Mouse (Mus musculus) intestine, embryonic 15.5 days (tissue): ENCODE results near the gene Afap1l2. TPM values are rescaled to one million over a fixed set of nuclear protein-coding genes. Genes with fewer than 3 reads are reported as not detected.

Experiments used
- ATAC-seq: fragments of 200-750 bp; cut with Nextera tagmentation; 2 replicates; pipeline ENCODE4 v1.8.0; 2017; ENCODE audit warnings: moderate TSS enrichment, moderate library complexity
- H3K27ac ChIP-seq: fragments of 300-500 bp; sonication (generic); 2 replicates; pipeline ENCODE4 v1.5.1; 2015; ENCODE audit warnings: mild to moderate bottlenecking, inconsistent platforms
- H3K27me3 ChIP-seq: fragments of 300-500 bp; sonication (generic); replicated peaks from 2 replicates; pipeline ENCODE4 v1.6.1; 2015; ENCODE audit warnings: inconsistent platforms
- H3K36me3 ChIP-seq: fragments of 300-500 bp; sonication (generic); 2 replicates; pipeline ENCODE4 v1.6.1; 2015; ENCODE audit warnings: inconsistent platforms
- H3K4me1 ChIP-seq: fragments of 300-500 bp; sonication (generic); replicated peaks from 2 replicates; pipeline ENCODE4 v1.6.1; 2015; ENCODE audit warnings: inconsistent platforms
- H3K4me2 ChIP-seq: fragments of 300-500 bp; sonication (generic); replicated peaks from 2 replicates; pipeline ENCODE4 v1.6.1; 2015; ENCODE audit warnings: mild to moderate bottlenecking, inconsistent platforms
- H3K4me3 ChIP-seq: fragments of 300-500 bp; sonication (generic); replicated peaks from 2 replicates; pipeline ENCODE4 v1.5.1; 2015; ENCODE audit warnings: inconsistent platforms
- H3K9ac ChIP-seq: fragments of 300-500 bp; sonication (generic); 2 replicates; pipeline ENCODE4 v1.6.1; 2015; ENCODE audit warnings: inconsistent platforms
- H3K9me3 ChIP-seq: fragments of 300-500 bp; sonication (generic); 2 replicates; pipeline ENCODE4 v1.6.1; 2016; ENCODE audit warnings: inconsistent platforms
- WGBS: fragments of 180-500 bp; shearing (Covaris S2); methylation state at CpG from one replicate; pipeline ENCODE4 v1.1.7; 2015; 5-methylcytosine and 5-hydroxymethylcytosine counted together
- polyA plus RNA-seq: library from polyadenylated mRNA; unstranded; fragments of >200 nt; fragmentation: Nextera tagmentation; extraction: Ambion mirVana; gene quantifications from 2 replicates; pipeline ENCODE4 v1.2.1, GENCODE M21; 2015

Afap1l2 gene
- polyA plus RNA-seq, 1 experiment from 2014 or later, result 18.4 TPM

GRCm38 (mm10) chr19:57028327-57029179 is 20.5 kb upstream of the Afap1l2 start:
- ATAC-seq, result no peak

GRCm38 (mm10) chr19:57026501-57026900 is 18.5 kb upstream of the Afap1l2 start:
- Histone ChIP-seq H3K9me3 (no peaks in the 10 kb centered on the region), H3K27me3 (no peaks in the 10 kb centered on the region), H3K27ac (no peak overlapping the region), H3K9ac (no peak overlapping the region), H3K4me3 (no peak overlapping the region), H3K4me2 (no peak overlapping the region), H3K4me1 (no peaks in the 10 kb centered on the region), H3K36me3 (no peaks in the 10 kb centered on the region)
- 73% methylated on average over 4 of the region's 4 CpGs for WGBS
- no peak for ATAC-seq

More at GRCm38 (mm10) chr19:57028327-57029179, 20.5 kb upstream of the Afap1l2 start:
- 56% methylated on average over 8 of the region's 8 CpGs for WGBS
- Histone ChIP-seq H3K36me3 (no peaks in the 10 kb centered on the region), H3K4me1 (no peaks in the 10 kb centered on the region), H3K4me3 (no peak overlapping the region), H3K27me3 (no peaks in the 10 kb centered on the region), H3K9me3 (no peaks in the 10 kb centered on the region), H3K4me2 (no peak overlapping the region), H3K9ac (no peak overlapping the region), H3K27ac (no peak overlapping the region)

- ATAC-seq, result no peak
- Histone ChIP-seq H3K4me2 (no peak overlapping the region), H3K27me3 (no peaks in the 10 kb centered on the region), H3K4me1 (peaks cover 5% of the 10 kb centered on the region), H3K27ac (no peak overlapping the region), H3K9me3 (no peaks in the 10 kb centered on the region), H3K9ac (no peak overlapping the region), H3K36me3 (no peaks in the 10 kb centered on the region), H3K4me3 (no peak overlapping the region)
- 74% methylated on average over 8 of the region's 8 CpGs for WGBS
These were observed 9.8 kb upstream of the Afap1l2 start for GRCm38 (mm10) chr19:57017785-57018179.

- ATAC-seq, result no peak
- H3K9ac ChIP-seq, result no peak overlapping the region
- 26% methylated on average over 15 of the region's 15 CpGs for WGBS
- H3K27me3 ChIP-seq, result no peaks in the 10 kb centered on the region
- H3K36me3 ChIP-seq, result no peaks in the 10 kb centered on the region
- peak overlapping the region; percentile 54 for H3K27ac ChIP-seq
- peaks cover 5% of the 10 kb centered on the region for H3K4me1 ChIP-seq
- no peak overlapping the region for H3K4me3 ChIP-seq
- H3K4me2 ChIP-seq, result peak overlapping the region; percentile 26
- no peaks in the 10 kb centered on the region for H3K9me3 ChIP-seq
These were observed 9.2 kb upstream of the Afap1l2 start for GRCm38 (mm10) chr19:57016995-57017784.

- 92% methylated on average over 3 of the region's 3 CpGs for WGBS
- H3K9me3 ChIP-seq, result no peaks in the 10 kb centered on the region
- no peak overlapping the region for H3K4me2 ChIP-seq
- no peaks in the 10 kb centered on the region for H3K27me3 ChIP-seq
- no peak for ATAC-seq
- H3K9ac ChIP-seq, result no peak overlapping the region
- H3K27ac ChIP-seq, result no peak overlapping the region
- H3K4me1 ChIP-seq, result peaks cover 5% of the 10 kb centered on the region
- no peaks in the 10 kb centered on the region for H3K36me3 ChIP-seq
- H3K4me3 ChIP-seq, result no peak overlapping the region
These were observed 6.8 kb upstream of the Afap1l2 start for GRCm38 (mm10) chr19:57014808-57015207.

GRCm38 (mm10) chr19:57013271-57013677 is 5.2 kb upstream of the Afap1l2 start:
- Histone ChIP-seq H3K9ac (no peak overlapping the region), H3K27ac (no peak overlapping the region), H3K36me3 (no peaks in the 10 kb centered on the region), H3K4me2 (no peak overlapping the region), H3K4me1 (peaks cover 7% of the 10 kb centered on the region), H3K27me3 (no peaks in the 10 kb centered on the region), H3K4me3 (no peak overlapping the region), H3K9me3 (no peaks in the 10 kb centered on the region)
- 67% methylated on average over 6 of the region's 6 CpGs for WGBS
- ATAC-seq, result no peak

- no peak overlapping the region for H3K4me3 ChIP-seq
- peaks cover 8% of the 10 kb centered on the region; the same call in 1 of the 2 replicates for H3K27me3 ChIP-seq
- peaks cover 5% of the 10 kb centered on the region; the same call in 1 of the 2 replicates for H3K4me1 ChIP-seq
- WGBS, result 60% methylated on average over 3 of the region's 3 CpGs
- H3K9me3 ChIP-seq, result no peaks in the 10 kb centered on the region
- H3K36me3 ChIP-seq, result no peaks in the 10 kb centered on the region
- H3K27ac ChIP-seq, result no peak overlapping the region
- H3K9ac ChIP-seq, result no peak overlapping the region
- no peak for ATAC-seq
- no peak overlapping the region for H3K4me2 ChIP-seq
These were observed 4.0 kb upstream of the Afap1l2 start for GRCm38 (mm10) chr19:57012068-57012467.

- no peaks in the 10 kb centered on the region for H3K9me3 ChIP-seq
- H3K4me2 ChIP-seq, result no peak overlapping the region
- H3K4me1 ChIP-seq, result peaks cover 6% of the 10 kb centered on the region; the same call in 1 of the 2 replicates
- H3K9ac ChIP-seq, result no peak overlapping the region
- no peak overlapping the region for H3K4me3 ChIP-seq
- H3K36me3 ChIP-seq, result no peaks in the 10 kb centered on the region
- 49% methylated on average over 4 of the region's 4 CpGs for WGBS
- peaks cover 8% of the 10 kb centered on the region; the same call in 1 of the 2 replicates for H3K27me3 ChIP-seq
- no peak overlapping the region for H3K27ac ChIP-seq
- ATAC-seq, result no peak
These were observed 2.0 kb upstream of the Afap1l2 start for GRCm38 (mm10) chr19:57010064-57010463.

GRCm38 (mm10) chr19:57009653-57010052 is 1.6 kb upstream of the Afap1l2 start:
- Histone ChIP-seq H3K27ac (no peak overlapping the region), H3K36me3 (no peaks in the 10 kb centered on the region), H3K9me3 (no peaks in the 10 kb centered on the region), H3K4me3 (no peak overlapping the region), H3K4me1 (peaks cover 7% of the 10 kb centered on the region; the same call in 1 of the 2 replicates), H3K27me3 (peaks cover 8% of the 10 kb centered on the region; the same call in 1 of the 2 replicates), H3K9ac (no peak overlapping the region), H3K4me2 (no peak overlapping the region)
- WGBS, result 69% methylated on average over 4 of the region's 4 CpGs
- ATAC-seq, result no peak

GRCm38 (mm10) chr19:57007291-57007690 is 737 bp downstream of the Afap1l2 start:
- Histone ChIP-seq H3K4me3 (peak overlapping the region; percentile 50), H3K27me3 (peaks cover 8% of the 10 kb centered on the region; the same call in 1 of the 2 replicates), H3K9me3 (no peaks in the 10 kb centered on the region), H3K4me1 (peaks cover 29% of the 10 kb centered on the region), H3K9ac (peak overlapping the region; percentile 52; the same call in 1 of the 2 replicates), H3K36me3 (no peaks in the 10 kb centered on the region), H3K27ac (no peak overlapping the region), H3K4me2 (peak overlapping the region; percentile 82)
- no peak; the same call in 1 of the 2 replicates for ATAC-seq
- 70% methylated on average over 16 of the region's 16 CpGs for WGBS

GRCm38 (mm10) chr19:57006841-57007240 is 1.2 kb downstream of the Afap1l2 start:
- Histone ChIP-seq H3K27ac (no peak overlapping the region), H3K4me2 (peak overlapping the region; percentile 82), H3K4me1 (peaks cover 34% of the 10 kb centered on the region), H3K36me3 (no peaks in the 10 kb centered on the region), H3K9ac (peak overlapping the region; percentile 52; the same call in 1 of the 2 replicates), H3K4me3 (peak overlapping the region; percentile 50), H3K9me3 (no peaks in the 10 kb centered on the region), H3K27me3 (peaks cover 8% of the 10 kb centered on the region; the same call in 1 of the 2 replicates)
- WGBS, result 58% methylated on average over 13 of the region's 13 CpGs
- no peak for ATAC-seq

- ATAC-seq, result no peak
- H3K27me3 ChIP-seq, result peaks cover 8% of the 10 kb centered on the region; the same call in 1 of the 2 replicates
- H3K36me3 ChIP-seq, result no peaks in the 10 kb centered on the region
- H3K27ac ChIP-seq, result no peak overlapping the region
- no peak overlapping the region for H3K9ac ChIP-seq
- H3K4me1 ChIP-seq, result peaks cover 37% of the 10 kb centered on the region
- no peak overlapping the region for H3K4me2 ChIP-seq
- H3K4me3 ChIP-seq, result no peak overlapping the region
- 77% methylated on average over 4 of the region's 4 CpGs for WGBS
- no peaks in the 10 kb centered on the region for H3K9me3 ChIP-seq
These were observed 3.0 kb downstream of the Afap1l2 start for GRCm38 (mm10) chr19:57005062-57005461.
